Mouse (Mus musculus) megakaryocyte, adult 5-6 weeks (primary cell): Measurements from ENCODE around the gene Espn. TPM values are rescaled to one million over a fixed set of nuclear protein-coding genes. Genes with fewer than 3 reads are reported as not detected.
A peak's percentile ranks its signal among the peaks of the same experiment; 100 is the strongest.

Experiments used
- ATAC-seq: 2 replicates; pipeline ENCODE4 v1.8.0; 2016; ENCODE audit warnings: mild to moderate bottlenecking, inconsistent platforms; ENCODE audit not compliant: poor library complexity, severe bottlenecking
- total RNA-seq, 2 experiments: library from RNA; stranded (forward) in 1 of 2; stranded (reverse) in 1 of 2; fragments of 153-499, 151-499 nt in 1 of 2; fragments of 221-1000, 200-1000 nt in 1 of 2; gene quantifications; 2 replicates each; pipeline versions ENCODE4 v1.2.3 to v1.2.4; 2015 to 2017

Gene Espn
- total RNA-seq, 2 experiments from 2014 or later: 0.22 to 1.2 TPM

DNA sequence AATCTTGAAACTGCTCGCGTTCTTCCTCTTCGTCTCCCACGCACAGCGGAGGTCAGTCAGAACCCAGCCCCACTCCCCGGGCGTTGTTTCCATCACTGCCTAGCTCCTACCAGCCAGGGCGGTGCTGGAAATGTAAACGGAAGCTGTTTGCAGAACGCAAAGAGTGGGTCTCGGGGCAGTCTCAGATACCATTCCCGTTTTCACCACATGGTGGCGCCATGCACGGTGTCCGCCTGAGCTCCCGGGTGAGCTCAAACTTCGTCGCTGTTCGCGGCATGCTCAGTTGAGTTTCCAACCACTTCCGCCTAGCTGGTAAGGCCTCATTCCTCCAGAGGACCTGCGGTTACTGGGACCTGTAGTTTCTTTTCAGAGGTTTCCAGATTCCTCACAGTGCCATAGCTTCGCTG, 1.6 kb upstream of the Espn start:
- ATAC-seq: peak; percentile 81

DNA sequence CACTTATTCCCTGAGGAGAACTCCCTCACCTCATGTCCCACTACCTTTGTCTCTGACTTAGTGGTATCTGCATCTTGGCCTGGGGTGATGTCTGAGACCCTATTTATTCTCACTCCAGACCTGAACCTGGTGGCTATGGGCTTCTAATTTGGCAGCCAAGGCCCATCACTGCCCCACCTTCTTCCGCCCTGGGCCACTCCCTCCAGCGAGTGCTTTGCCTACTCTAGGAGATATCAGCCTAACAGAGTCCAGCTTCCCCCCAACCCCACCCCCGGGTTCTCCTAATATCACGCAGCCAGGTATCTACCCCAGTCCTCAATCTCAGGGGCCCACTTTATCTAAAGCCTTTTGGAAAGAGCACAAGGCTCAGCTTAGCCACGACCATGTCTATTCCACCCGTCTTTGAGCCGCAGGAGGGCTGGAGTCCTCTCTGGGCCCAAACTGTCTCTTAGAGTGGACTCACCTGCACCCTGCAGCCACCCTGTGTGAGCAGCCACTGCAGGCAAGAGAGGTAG, 663 bp downstream of the Espn start:
- ATAC-seq: no peak

DNA sequence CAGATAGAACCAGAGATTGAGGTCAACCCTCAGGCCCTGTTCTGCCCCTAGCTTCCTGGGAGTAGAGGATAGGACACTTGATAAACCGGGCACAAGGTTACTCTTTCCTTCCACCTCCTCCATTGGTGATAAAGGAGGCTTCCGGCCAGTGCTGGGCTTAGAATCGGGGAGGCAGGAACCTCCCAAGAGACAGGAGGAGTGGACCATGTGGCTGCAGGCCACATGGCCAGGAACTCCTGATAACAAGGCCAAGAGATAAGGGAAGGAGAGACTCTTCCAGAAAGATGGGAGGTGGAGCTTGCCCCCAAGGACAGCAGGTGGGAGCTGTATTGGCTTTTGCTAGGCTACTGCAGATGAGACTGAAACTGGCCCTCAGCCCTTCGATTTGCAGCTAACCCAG, 1.6 kb downstream of the Espn start:
- no peak for ATAC-seq

DNA sequence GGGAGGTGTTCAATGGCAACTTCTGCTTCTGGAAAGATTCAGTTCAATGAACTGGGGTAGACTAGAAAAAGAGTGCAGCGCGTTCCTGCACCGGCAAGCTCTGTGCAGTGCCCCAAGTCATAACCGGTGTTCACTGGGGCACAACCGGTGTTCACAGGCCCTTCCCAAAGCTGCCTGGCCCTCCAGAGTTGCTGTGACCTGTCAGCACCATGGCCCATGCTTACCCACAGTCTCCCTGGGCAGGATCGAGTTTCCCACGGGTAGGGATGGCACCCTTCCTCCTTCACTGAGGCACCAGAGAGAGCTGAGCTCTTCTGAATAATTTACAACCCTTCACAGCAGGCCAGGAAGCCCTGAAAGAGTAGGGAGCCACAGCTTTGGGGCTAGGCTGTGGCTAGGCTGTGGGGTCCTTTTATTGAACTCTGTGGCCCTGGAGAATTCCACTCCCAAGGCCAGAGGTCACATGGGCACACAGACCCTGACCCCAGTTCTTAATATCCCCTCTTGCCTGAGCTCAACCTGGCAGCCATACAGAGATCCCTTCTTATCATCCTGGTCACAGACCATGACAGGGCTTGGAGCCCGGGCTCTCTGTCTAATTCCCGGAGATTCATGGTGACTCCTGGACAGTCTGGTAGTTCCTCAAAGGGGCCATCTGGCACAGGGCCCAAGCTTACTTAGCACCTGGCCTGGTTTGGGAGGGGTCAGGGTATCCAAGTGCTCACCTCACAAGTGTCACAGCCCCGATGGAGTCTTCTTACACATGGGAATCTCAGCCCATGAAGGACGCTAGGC, 5.9 kb downstream of the Espn start:
- ATAC-seq: no peak

DNA sequence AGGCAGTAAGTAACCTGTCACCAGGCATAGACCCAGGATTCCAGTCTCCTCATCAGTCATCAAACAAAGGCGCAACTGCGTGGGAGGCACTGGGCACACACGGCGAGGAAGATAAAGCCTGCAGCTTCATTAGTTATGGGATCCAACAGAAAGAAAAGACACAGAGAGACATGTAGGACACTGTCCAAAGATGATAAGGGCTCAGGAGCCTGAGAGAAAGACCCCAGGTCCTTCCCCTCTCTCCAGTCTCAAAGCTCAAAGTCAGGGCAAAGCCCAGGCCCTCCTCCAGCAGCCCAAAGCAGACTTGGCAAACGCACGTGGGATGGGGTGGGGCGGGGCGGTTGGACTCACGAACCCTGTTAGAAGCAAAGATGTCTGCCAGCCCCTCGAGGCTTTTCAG, 6.7 kb downstream of the Espn start:
- no peak for ATAC-seq

DNA sequence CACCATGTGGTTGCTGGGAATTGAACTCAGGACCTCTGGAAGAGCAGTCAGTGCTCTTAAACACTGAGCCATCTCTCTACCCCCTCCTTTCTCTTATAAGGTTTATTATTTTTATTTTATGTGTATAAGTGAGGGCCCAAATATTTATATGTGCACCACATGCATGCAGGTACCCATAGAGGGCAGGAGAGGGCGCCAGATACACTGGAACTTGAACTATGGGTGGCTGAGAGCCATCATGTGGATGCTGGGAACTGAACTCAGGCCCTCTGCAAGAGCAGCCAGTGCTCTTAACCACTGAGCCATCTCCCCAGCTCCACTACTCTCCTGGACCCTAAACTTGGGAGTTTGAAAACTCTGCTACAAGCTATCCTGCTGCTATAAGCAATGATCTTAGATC, 8.5 kb downstream of the Espn start:
- no peak for ATAC-seq

DNA sequence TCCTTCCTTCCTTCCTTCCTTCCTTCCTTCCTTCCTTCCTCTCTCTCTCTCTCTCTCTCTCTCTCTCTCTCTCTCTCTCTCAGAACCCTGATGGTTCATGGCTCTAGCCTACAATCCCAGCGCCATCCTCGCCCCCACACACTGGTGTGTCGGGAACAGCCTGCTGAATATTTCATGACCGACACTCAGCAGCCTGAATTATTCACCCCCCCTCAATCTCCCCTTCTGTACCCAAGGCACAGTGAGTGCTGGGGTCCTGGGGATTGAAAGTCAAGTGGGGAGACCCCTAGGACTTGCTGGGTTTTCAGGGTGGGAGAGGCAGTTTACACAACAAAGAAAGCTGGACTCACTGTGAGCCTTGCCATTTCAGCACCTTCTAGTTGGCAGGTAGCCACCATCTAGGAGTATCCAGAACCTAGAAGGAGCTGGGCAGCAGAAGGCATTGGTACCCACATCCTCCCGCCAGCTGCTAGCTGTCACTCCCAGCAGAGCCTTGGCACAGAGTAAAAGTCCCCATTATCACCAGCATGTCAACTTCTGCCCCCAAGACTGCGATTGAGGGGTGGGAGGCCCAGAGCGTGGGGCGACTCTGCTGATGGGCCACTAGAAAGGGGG, 10.5 kb downstream of the Espn start:
- ATAC-seq: no peak

DNA sequence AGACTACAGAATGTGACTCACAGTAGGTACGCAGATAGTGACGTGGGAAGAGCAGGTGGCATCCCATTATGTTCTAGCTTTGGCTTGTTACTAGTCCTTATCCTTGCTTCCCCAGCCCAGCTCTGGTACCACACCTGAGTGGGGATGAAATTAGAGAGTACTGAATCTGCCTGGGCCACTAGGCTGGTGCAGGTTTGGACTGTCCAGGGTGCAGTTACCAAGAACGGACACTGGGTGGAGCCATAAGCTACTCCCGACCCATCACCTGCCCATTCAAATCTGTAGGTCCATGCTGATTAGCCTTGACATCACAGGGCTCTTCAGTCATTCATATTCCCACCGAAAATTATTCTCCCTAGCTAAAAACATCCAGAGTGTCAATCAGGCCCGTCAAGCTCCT, 11.7 kb downstream of the Espn start:
- ATAC-seq: peak; percentile 61

DNA sequence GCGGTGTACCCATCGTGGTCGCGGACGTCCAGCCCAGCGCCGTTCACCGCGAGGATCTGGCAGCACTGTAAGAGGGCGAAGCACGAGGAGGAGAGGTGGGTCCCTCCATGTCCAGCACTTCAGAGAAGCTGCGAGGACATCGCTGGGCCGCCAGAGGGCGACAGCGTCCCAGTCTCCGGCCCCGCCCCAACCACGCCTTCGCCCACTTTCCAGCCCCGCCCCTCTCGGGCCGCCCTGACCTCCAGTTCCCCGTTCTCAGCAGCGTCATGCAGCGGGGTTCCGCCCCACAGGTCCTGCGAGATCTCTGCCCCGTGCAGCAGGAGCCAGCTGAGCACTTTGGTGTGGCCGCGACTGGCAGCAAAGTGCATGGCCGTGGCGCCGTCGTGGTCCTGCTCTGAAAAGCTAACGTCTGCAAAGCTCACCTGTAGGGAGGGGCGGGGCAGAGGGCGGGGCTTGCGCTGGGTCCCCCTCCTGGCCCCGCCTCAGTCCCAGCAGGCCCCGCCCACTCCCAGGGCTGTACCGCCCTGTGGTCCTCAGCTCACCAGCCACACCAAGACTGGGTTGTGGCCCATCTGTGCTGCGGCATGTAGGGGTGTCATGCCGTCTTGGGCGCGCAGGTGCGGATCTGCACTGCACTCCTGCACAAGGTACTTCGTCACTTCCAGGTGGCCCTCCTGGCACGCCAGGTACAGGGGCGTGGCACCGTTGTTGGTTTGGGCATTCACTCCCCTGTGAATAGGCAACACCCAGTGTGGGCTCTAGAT, 13.5 kb downstream of the Espn start:
- peak; percentile 86 for ATAC-seq

DNA sequence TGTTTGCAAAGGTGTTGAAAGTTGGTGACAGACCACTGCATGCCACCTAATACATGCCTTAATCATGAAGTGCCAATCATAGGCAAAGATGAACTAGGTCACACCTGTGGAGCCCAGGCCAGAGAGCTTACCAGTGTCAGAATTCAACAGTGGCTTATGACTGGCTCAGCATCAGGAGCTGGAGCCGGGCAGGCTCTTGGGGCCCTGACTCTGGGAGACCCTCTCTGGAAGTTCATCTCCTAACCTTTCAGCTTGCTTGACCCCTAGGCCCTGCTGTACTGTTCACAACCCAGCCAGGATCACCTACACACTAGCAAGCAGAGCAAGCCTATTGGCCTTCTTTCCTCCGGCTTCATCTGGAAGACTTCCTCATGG, 15.3 kb downstream of the Espn start:
- ATAC-seq: no peak

DNA sequence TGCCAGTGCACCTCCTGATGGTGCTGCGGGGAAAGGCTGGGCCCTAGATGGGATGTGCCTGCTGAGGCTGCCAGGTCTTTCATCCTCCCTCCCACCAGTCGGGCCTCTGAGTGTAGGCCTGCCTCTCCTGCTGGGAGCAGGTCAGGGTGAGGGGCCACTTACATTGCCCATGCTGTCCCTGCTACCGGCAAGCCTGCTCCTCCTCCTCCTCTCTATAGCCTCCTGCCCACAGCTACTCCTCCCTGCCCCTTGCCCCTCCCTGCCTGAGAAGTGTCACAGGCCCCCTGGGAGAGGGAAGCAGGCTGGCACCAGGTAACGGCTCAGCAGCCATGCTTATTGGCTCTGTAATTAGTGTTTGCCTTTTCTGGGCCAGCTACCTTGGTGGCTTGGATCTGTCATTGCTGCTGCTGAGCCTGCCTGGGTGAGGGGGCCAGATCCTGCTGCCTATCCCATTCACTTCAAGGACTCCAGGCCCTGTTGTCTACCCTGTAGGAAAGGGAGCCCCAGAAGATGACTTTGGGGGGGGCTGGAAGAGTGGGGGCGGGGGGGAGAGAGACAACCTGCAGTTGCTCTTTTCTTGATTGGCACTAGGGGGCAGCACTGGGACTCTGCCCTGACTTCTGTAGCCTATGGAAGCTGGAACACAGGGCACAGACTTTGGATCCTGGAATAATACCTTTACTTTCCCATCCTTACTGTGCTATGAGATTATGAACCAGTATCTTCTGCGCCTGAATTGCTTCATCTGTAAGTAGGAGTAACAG, 15.9 kb downstream of the Espn start:
- ATAC-seq: no peak

DNA sequence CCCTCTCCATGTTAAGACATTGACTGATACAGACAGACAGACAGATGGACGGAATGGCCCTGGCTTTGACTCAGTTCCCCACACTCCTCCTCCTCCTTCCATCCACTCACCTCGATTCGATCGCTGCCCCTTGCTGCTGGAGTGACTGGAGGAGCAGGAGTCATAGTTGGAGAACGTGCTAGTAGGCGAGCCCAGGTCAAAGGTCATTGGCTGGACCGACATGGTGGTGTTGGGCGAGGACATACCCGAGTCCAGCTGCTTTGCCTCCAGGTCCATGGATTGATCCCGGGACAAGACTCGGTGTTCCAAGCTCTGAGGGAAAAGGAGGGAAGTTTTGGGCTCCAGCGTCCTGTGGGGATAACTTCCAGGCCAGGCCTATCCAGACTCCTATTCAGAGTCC, 16.8 kb downstream of the Espn start:
- ATAC-seq: no peak

DNA sequence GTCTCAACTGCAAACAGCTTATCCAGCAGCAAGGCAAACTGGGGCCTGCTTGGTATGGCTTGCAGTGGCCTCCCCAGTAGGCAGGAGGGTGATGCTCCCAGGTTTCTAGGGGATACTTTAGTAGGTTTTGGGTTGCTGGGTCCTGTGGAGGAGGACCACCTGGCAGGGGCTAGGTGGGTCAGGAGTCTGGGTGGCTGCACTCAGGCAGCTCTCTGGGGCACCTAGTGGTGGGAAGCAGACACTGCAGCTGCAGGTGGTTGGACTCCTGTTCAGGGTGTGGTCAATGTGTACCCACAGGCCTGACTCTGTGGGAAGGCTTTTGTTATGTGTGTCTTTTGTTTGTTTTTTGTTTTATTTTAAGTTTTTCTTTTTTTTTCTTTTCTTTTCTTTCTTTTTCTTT, 17.7 kb downstream of the Espn start:
- ATAC-seq: peak; percentile 34; the same call in 1 of the 2 replicates

DNA sequence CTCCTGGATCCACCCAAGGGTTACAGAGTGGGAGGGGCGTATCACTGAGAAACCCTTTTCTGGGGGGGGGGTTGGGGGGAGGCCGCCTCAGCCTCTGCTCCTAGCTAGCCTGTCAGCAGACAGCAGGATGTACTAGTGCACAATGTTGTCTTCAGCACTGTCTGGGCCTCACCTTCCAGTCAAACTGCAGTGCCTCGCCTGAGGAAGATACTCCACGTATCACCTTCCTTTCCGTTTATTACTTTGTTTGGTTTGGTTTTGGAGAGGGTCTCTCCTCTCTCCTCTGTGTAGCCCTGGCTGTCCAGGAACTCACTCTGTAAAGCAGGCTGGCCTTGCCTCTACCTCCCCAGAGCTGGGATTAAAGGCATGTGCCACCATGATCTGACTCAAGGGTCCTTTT, 19.0 kb downstream of the Espn start:
- ATAC-seq: no peak

DNA sequence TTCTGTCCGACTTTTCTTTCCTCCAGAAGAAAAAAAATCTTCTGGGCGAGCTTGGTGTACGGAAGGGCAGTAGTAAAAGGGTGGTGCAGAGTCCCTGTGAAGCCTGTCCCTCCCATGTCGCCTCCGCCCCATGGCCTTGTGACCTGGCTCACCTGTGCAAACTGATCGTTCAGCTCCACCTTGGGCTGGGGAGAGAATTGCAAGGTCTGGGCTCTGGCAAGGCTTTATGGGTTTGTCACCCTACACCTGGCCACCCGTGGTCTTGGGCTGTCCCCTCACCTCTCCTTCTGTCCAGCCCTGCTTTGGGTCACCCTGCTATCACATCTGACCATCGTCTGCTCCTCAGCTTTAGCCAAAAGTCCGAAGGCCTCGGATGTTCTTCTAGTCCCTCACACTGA, 19.4 kb downstream of the Espn start:
- ATAC-seq: no peak

DNA sequence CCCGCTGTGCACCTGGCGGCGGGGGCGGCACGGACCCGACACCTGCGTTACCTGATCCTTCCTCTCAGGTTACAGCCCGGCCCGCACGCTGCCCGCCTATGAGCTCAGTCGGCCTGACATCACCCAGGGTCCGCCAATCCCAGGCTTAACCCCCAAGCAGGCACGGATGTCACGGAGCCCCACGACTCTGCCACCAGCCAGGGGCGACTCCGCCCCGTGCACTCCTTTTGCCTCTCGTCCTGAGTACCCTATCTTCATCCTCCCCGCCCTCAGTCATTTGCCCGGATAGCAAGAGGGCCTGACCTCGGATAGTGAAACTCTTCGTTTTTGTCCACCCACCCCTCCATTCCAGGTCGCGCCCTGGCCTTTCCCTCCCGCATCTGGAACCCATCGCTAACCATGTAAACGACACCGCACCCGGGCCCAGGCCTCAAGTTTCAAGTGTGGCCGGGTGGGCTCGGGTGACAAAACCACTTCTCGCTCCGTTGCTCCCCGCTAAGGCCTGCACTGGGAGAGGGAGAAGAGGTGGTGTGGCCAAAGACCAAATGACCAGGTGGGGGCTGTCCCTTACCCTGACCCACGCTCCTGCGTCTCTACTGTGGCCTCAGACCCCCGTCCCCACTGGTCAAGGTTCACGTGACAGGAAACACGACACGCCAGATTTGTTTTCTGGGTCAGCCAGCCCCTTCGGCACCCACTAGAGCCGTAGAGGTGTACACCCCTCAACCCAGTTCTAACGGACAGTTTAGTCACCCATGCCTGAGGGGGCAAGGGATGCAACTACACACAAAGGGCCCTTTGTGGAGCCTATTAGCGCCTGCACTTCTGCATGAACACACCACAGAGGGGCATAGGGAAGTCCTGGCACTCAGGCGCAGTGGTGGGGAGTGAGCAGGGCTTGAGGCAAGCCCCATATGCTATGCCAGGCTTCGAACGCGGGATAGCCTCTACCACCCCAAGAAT, 20.1 kb downstream of the Espn start:
- ATAC-seq: no peak

DNA sequence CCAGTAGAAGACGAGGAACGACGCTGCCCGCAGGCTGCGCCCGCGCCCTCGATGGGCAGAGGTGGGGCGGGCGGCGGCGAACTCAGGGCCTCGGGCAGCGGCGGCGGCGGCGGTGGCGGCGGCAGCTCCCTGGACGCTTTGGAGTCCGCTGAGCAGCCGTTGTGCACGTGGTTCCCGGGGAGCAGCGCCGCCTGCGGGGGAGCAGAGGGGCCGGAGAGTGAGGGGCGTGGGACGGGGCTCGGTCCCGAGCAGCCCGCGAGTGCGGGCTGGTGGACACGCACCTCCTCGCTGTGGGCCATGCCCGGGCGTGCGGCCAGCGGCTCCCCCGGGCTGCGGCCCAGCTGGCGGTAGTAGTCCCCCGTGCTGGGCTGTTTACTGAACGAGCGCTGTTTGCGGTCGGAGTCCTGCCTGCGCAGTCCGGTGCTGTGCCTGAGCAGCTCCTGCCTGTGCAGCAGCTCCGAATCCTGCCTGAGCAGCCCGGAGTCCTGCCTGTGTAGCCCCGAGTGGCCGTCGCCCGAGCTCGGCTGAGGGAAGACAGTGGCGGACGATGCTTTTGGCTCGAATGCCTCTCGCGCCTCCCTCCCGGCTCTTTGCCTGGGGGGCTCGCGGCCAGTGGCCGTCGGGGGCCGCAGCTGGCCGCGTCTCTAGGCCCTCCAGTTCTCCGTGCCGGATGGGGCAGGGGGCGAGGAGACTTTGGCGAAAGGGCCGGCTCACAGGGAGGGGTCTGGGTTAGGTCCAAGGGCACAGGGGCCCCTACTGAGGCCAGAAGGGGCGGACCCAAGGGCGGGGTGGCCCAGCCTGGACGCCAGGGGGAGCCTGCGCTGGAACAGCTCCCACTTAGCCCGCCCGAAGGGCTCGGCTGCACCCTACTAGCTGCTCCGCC, 21.2 kb downstream of the Espn start:
- ATAC-seq: peak; percentile 47

DNA sequence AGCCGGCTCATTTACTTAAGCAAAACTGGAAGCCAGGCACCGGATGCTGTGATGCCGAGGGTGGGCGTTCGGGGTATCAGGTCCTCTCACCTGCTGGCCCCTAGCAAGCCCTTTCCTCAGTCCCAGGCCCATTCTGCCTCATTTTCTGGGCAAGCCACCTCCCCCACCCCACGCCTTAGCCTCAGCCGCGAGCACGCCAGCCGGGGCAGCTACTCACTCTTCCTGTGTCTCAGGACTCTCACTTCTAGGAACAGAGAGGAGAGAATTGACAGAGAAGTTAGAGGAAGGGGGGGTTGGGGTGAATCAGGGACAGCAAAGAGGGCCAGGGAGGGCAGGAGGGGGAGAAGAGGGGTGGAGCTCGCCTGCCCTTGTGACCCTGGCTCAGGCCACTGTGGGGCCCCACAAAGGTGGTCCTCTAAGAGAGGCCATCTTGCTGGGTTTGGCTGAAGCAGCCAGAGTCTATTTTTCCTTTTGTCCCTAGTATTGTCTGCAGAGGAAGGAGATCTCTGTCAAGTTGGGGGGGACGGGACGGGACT, 22.7 kb downstream of the Espn start:
- no peak for ATAC-seq

DNA sequence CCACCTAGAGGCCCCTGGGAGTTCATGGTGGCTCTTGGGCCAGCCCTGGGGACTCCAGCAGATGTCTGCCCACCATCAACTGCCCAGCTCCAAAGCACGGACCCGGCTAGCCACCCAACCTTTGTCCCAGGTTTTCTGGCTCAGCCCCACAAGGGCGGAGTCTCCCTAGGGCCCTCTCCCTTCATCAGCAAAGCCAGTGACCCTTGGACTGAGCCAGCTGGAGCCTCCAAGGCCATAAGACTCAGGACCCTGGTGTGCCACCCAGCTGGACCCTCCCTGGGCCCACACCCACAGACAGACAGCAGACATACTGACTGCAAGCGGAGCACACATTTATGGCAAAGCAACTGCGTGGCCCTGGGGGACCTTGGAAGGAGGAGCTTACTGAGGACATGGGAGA, 23.4 kb downstream of the Espn start:
- ATAC-seq: no peak
